Mouse (Mus musculus): ENCODE measurements around the gene Cbx3. TPM values are rescaled to one million over a fixed set of nuclear protein-coding genes. Genes with fewer than 3 reads are reported as not detected.

Cbx3 gene
- 156 TPM for polyA plus RNA-seq (2021)

DNA sequence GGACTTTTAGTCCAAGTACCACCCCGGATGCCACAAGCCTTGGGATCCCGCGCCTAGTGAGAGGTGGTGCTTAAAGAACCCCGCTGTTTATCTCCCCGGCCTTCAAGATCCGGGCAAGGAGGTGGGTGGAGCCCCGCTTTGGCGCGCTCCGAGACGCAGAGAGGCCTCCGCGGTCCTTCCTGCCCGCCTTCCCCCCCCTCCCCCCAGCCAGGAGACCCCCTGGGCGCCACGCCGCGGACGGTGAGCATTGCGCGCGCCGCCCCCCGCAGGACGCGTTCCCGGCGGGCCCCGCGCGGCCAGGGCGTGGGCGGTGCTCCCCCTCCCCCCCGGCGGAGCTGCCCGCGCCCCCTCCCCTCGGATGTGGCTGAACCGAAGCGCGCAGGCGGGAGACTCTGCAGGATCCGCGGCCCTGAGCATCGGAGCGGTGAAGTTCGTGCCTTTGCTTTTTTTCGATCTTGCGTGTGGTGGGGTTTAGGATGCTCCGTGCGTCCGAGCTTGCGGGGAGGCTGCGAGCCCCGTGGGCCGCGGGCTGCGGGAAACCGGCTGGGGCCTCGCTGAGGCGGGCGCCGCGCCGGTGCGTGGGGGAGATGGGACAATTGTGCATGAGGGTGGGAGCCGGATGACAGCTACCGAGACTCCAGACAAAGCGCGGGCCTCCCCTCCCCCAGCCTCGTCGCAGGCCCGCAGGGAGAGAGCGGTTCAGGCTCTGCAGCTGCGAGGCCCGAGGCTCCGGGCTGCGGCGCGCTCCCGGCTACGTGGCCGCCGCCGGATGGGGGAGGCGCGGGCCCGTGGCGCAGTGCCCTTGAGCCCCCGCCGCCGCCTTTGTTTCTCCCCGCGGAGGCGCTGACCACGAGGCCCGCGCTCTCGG lies at the start of gene Cbx3:
Cbx3 (plus strand) TSS at position 50 of the 868 bp plus-strand sequence.
- H3K27me3 ChIP-seq = no peaks in the 10 kb centered on the region
- ATAC-seq (peak; percentile 63), DNase-seq (ENCODE audit: low read depth, low spot score) (no peak)
- in situ Hi-C loops (cut with MboI; ENCODE audit: low pct_unique_long_range_greater_than_20kb) = loop anchor here (5.0 kb wide), 2 partner anchors 97 to 752 kb away; partner anchors contain the start of gene Hoxa7
- POLR2A ChIA-PET = interaction anchor here (1.0 to 1.8 kb wide), 8 partner anchors 8 to 770 kb away, joined by 3 to 7 read pairs (median 4); partner anchors contain the start of gene Hoxa10
- CTCF ChIA-PET = no interaction called here
- no peak for TF ChIP-seq CTCF (IDR thresholded peaks at IDR 0.05)

DNA sequence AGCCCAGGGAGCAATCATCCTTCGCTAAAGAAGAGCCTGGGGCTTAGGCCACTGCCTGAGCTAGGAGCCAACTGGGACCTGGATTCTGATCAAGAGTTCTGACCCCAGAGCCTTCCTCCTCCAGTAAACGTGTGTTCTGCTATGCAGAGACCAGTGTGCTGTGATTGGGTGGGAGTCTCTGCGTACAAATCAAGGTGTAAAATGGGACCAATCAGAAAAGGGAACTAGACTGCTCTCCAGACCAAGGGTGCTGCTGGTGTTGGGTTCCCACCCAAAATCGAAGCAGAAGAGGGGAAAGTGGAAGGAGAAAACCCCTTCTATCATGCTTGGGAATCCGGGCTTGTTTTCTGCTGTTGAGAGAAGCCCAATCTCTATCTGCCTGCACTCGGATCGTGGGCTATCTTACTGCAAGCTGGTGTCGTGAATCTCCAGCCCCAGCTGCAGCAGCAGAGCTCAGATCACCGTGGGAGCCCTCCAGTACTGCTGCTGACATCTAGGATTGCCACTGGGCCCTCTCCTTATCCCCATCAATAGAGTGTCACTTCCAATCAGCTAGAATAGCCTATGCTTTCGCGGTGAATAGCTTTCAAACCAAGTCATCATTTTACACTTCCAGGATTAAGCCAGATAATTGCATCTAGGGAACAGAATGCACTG lies 46.6 kb upstream of the Cbx3 start:
- DNase-seq (ENCODE audit: low read depth, low spot score) = no peak
- ChIA-PET CTCF (interaction anchor here (0.7 kb wide), 1 partner anchor 44 kb away, joined by 3 read pairs; no protein-coding TSS in a partner anchor), POLR2A (no interaction called here)
- in situ Hi-C loops (cut with MboI; ENCODE audit: low pct_unique_long_range_greater_than_20kb) = no loop called here
- ATAC-seq = no peak
- peaks cover 17% of the 10 kb centered on the region for H3K27me3 ChIP-seq
- TF ChIP-seq CTCF (IDR thresholded peaks at IDR 0.05) = no peak

DNA sequence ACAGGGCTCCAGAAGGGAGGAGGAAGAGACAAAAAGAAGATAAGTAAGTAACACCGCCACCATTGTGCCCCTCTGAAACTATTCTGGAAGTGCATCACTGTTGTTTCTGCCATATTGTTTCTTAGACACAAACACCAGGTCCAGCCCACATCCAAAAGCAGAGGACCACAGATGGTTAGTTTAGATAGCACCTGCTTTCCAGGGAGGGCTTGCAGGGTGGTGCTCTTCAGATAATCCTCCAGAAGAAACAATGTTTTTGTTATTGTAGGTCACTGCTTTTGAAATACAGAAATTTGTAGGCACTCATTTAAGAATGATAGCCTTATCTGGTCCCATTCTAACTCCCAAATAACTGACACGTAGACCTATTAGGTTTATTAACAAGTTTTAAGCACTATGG lies 45.6 kb upstream of the Cbx3 start:
- CTCF ChIA-PET = interaction anchor here (0.7 kb wide), 1 partner anchor 44 kb away, joined by 3 read pairs; no protein-coding TSS in a partner anchor
- POLR2A ChIA-PET = no interaction called here
- peaks cover 12% of the 10 kb centered on the region for H3K27me3 ChIP-seq
- in situ Hi-C loops (cut with MboI; ENCODE audit: low pct_unique_long_range_greater_than_20kb) = no loop called here
- ATAC-seq = no peak
- no peak for DNase-seq (ENCODE audit: low read depth, low spot score)
- TF ChIP-seq CTCF (IDR thresholded peaks at IDR 0.05) = no peak

DNA sequence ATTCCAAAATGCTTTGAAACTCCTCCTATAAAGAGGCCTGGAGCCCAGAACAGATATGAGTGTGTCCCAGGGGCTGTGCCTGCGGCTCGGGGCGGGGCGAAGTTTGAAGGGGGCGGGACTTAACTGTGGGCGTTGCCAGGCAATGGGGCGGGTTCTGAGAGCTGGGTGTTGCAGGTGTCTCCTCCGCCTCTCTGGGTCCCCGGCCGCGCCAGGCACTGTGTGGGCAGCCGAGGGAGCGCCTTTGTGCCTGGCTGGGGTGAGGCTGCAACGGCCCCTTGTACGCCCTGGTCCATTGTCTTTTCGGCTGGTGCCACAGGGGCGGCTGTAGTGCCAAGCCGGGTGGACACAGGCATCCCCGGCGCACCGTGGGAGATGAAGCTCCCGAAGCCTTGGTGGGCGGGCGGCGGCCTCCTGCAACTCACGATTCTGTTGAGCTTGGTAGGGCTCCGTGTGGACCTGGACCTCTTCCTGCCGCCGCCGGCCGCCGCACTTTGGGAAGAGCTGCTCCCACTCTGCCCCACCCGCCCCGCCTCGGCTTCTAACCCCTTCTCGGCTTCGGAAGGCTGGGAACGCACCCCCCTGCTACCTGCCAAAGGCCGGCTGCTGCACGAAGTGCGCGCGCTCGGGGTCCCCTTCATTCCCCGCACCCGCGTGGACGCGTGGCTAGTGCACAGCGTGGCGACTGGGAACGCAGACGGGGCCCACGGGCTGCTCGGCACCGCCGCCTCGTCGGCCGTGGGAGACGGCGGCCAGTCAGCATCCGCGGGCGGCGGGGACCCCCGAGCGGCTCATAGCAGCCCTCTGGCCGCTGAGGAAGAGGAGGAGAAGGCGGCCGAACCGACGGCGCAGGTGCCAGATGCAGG lies 37.4 kb upstream of the Cbx3 start, which contains the start of gene Nfe2l3:
Nfe2l3 (plus strand) TSS at position 136 of the 863 bp plus-strand sequence.
- DNase-seq (ENCODE audit: low read depth, low spot score) (no peak), ATAC-seq (peak; percentile 77)
- TF ChIP-seq CTCF (IDR thresholded peaks at IDR 0.05) = no peak
- CTCF ChIA-PET = no interaction called here
- H3K27me3 ChIP-seq = peaks cover 8% of the 10 kb centered on the region
- in situ Hi-C loops (cut with MboI; ENCODE audit: low pct_unique_long_range_greater_than_20kb) = no loop called here
- POLR2A ChIA-PET = no interaction called here

DNA sequence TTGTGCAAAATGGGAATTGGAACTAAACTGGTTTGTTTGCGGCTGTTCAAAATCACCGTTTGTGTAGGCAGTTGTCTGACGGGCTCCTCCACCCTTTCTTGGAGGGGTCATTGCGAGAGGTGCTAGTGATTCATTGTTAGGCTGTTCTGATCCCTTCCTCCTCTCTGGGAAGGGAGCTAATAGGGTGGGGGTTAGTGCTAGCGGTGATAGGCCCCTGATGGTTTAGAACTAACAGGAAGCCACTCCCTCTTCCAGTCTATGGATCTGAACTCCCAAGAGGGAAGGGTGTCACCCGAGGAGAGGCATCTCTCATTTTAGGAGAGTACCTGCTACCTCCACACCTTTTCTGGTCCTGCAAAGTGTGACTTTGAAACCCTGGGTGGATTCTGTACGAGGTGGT lies 35.9 kb upstream of the Cbx3 start:
- in situ Hi-C loops (cut with MboI; ENCODE audit: low pct_unique_long_range_greater_than_20kb) = no loop called here
- peaks cover 8% of the 10 kb centered on the region for H3K27me3 ChIP-seq

DNA sequence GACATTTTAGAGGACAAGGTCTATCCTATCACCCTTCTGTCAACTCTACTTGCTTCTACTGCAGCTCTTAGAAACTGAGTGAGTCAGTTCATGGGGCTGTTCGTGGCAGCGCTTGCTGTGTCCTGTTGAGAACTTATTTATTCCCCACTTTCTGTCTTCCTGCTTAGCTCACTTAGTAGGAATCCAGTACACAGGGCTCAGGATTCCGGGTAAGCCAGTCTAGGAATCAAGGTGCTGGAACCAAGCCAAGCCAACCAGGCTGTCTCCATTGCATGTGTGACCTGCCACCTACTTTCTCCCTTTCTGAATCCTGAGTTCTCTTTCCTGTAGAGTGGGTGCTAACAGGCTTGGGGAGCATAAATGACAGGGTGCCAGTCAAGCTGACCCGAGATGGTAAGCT lies 32.5 kb upstream of the Cbx3 start:
- ATAC-seq (peak; percentile 81), DNase-seq (ENCODE audit: low read depth, low spot score) (peak; percentile 73)
- CTCF ChIA-PET = interaction anchor here (1.3 kb wide), 1 partner anchor 54 kb away, joined by 5 read pairs; no protein-coding TSS in a partner anchor
- no peak for TF ChIP-seq CTCF (IDR thresholded peaks at IDR 0.05)
- POLR2A ChIA-PET = interaction anchor here (1.0 to 1.3 kb wide), 2 partner anchors 16 to 31 kb away, joined by 3 to 6 read pairs; no protein-coding TSS in a partner anchor
- peaks cover 2% of the 10 kb centered on the region for H3K27me3 ChIP-seq
- in situ Hi-C loops (cut with MboI; ENCODE audit: low pct_unique_long_range_greater_than_20kb) = no loop called here

More for the DNA sequence above, 35.9 kb upstream of the Cbx3 start:
- ChIA-PET CTCF (interaction anchor here (0.9 to 1.2 kb wide), 2 partner anchors 23 to 50 kb away, joined by 3 read pairs; no protein-coding TSS in a partner anchor), POLR2A (no interaction called here)
- DNase-seq (ENCODE audit: low read depth, low spot score) (no peak), ATAC-seq (no peak)
- no peak for TF ChIP-seq CTCF (IDR thresholded peaks at IDR 0.05)

DNA sequence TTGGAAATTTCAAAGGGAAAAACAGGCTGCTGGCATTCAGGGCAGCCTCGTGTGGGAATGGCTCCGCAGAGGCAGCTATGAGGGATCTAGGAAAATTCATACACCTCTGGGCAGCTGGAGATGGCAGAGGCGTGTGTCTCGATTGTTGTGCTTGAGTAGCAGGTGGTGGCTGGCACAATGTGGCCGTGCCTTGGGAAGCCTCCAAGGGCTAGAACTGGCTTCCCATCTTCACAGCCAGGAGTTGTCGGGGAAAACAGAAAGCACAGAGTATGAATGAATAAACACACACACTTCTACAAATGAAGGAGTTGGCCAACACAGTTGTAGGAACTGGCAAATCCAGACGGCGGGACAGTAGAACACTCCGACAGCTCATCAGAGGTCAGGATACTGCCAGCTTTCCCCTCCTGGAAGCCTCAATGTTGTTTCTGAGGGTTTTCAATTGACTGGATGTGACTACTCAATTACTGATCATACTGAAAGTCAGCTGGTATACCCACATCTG lies 31.3 kb upstream of the Cbx3 start:
- no peak for TF ChIP-seq CTCF (IDR thresholded peaks at IDR 0.05)
- in situ Hi-C loops (cut with MboI; ENCODE audit: low pct_unique_long_range_greater_than_20kb) = no loop called here
- ChIA-PET CTCF (no interaction called here), POLR2A (no interaction called here)
- DNase-seq (ENCODE audit: low read depth, low spot score) = no peak
- H3K27me3 ChIP-seq = no peaks in the 10 kb centered on the region
- no peak for ATAC-seq

DNA sequence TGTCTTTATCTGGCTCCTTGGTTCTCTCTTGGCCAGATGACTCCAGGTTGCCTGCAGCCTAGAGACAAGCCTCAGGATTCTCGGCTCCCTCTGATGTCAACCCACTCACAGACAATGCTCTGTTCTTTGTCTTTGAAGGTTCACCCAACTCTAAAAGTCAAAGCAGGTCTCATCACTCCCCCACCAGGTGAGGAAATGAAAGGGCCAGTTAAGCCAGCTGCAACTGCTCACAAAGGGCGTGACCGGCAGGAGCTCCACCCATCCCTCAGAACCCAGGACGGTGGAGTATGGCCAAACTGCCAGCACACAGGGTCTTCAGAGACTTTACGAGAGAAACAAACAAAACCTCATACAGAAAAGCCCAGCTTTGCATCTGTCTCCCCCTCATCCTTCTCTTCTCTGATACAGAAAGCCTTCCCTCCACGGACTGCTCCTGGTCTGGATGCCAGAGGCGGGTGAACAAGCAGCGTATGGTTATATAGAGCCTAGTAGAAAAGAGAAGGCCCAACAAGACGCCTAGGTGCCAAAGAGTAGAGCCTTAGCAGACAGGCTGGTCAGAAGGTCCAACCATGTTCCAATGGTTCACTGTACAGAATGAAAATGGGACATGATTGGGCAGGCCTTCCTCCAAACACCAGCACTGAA lies 27.8 kb upstream of the Cbx3 start:
- ATAC-seq (no peak), DNase-seq (ENCODE audit: low read depth, low spot score) (no peak)
- in situ Hi-C loops (cut with MboI; ENCODE audit: low pct_unique_long_range_greater_than_20kb) = no loop called here
- ChIA-PET POLR2A (no interaction called here), CTCF (interaction anchor here (1.8 kb wide), 1 partner anchor 10 kb away, joined by 4 read pairs; no protein-coding TSS in a partner anchor)
- no peak for TF ChIP-seq CTCF (IDR thresholded peaks at IDR 0.05)
- no peaks in the 10 kb centered on the region for H3K27me3 ChIP-seq

DNA sequence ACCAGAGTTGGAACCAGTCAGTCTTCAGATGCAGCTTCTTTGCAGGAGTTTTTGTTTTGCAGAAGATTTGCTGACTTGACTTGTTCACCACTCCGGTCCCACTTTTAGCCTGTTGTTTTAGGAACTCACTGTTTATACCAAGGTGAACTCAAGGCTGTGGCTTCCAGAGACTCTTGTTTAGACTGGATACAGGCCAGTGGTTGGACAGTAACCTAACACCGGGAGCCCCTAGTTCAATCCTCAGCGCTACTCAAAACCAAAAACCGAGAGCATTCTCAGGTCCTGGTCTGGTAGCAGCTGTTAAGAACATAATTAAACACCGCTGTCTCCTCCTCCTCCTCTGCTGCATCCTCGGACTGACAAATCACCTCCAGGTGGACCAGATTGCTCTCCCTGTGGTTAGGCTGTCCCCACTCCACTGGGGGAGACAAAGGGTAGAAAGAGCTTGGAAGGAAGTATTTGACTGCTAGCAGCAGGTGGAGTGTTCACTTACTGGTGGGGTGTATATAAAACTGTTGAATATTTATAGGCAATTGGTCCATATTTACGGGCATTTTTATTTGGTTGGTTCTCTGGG lies 17.1 kb upstream of the Cbx3 start:
- ATAC-seq (no peak), DNase-seq (ENCODE audit: low read depth, low spot score) (no peak)
- POLR2A ChIA-PET = interaction anchor here (2.1 kb wide), 1 partner anchor 16 kb away, joined by 6 read pairs; no protein-coding TSS in a partner anchor
- H3K27me3 ChIP-seq = no peaks in the 10 kb centered on the region
- CTCF ChIA-PET = interaction anchor here (1.6 kb wide), 1 partner anchor 10 kb away, joined by 4 read pairs; no protein-coding TSS in a partner anchor
- in situ Hi-C loops (cut with MboI; ENCODE audit: low pct_unique_long_range_greater_than_20kb) = no loop called here
- TF ChIP-seq CTCF (IDR thresholded peaks at IDR 0.05) = no peak

Data from Patski (cell line).